Mouse (Mus musculus) hindbrain, embryonic 13.5 days (tissue): ENCODE results near the gene Alkbh2. TPM values are rescaled to one million over a fixed set of nuclear protein-coding genes. Genes with fewer than 3 reads are reported as not detected.
A peak's percentile ranks its signal among the peaks of the same experiment; 100 is the strongest.

Experiments
- ATAC-seq: fragments of 200-750 bp; cut with Nextera tagmentation; 2 replicates; pipeline ENCODE4 v1.8.0; 2017; ENCODE audit warnings: moderate TSS enrichment; ENCODE audit not compliant: low FRiP score
- H3K27ac ChIP-seq: fragments of 300-500 bp; sonication (generic); 2 replicates; pipeline ENCODE4 v1.5.1; 2015; ENCODE audit warnings: inconsistent platforms, mild to moderate bottlenecking, moderate library complexity
- H3K27me3 ChIP-seq: fragments of 300-500 bp; sonication (generic); 2 replicates; pipeline ENCODE4 v1.6.1; 2015; ENCODE audit warnings: mild to moderate bottlenecking, inconsistent platforms
- H3K36me3 ChIP-seq: fragments of 300-500 bp; sonication (generic); 2 replicates; pipeline ENCODE4 v1.6.1; 2015; ENCODE audit warnings: mild to moderate bottlenecking, inconsistent platforms
- H3K4me1 ChIP-seq: fragments of 300-500 bp; sonication (generic); replicated peaks from 2 replicates; pipeline ENCODE4 v1.6.1; 2015; ENCODE audit warnings: inconsistent platforms
- H3K4me2 ChIP-seq: fragments of 300-500 bp; sonication (generic); 2 replicates; pipeline ENCODE4 v1.6.1; 2015; ENCODE audit warnings: inconsistent platforms, mild to moderate bottlenecking, moderate library complexity
- H3K4me3 ChIP-seq: fragments of 300-500 bp; sonication (generic); 2 replicates; pipeline ENCODE4 v1.5.1; 2015; ENCODE audit warnings: mild to moderate bottlenecking, inconsistent platforms
- H3K9ac ChIP-seq: fragments of 300-500 bp; sonication (generic); 2 replicates; pipeline ENCODE4 v1.6.1; 2015; ENCODE audit warnings: mild to moderate bottlenecking, inconsistent platforms
- H3K9me3 ChIP-seq: fragments of 300-500 bp; sonication (generic); 2 replicates; pipeline ENCODE4 v1.6.1; 2016; ENCODE audit warnings: inconsistent platforms
- WGBS: fragments of 180-500 bp; shearing (Covaris S2); methylation state at CpG from one replicate; pipeline ENCODE4 v1.1.7; 2015; 5-methylcytosine and 5-hydroxymethylcytosine counted together
- polyA plus RNA-seq: library from polyadenylated mRNA; unstranded; fragments of >200 nt; fragmentation: Nextera tagmentation; extraction: Ambion mirVana; gene quantifications from 2 replicates; pipeline ENCODE4 v1.2.1, GENCODE M21; 2015

The Alkbh2 gene
- polyA plus RNA-seq, 1 experiment from 2014 or later: 6.3 TPM

DNA sequence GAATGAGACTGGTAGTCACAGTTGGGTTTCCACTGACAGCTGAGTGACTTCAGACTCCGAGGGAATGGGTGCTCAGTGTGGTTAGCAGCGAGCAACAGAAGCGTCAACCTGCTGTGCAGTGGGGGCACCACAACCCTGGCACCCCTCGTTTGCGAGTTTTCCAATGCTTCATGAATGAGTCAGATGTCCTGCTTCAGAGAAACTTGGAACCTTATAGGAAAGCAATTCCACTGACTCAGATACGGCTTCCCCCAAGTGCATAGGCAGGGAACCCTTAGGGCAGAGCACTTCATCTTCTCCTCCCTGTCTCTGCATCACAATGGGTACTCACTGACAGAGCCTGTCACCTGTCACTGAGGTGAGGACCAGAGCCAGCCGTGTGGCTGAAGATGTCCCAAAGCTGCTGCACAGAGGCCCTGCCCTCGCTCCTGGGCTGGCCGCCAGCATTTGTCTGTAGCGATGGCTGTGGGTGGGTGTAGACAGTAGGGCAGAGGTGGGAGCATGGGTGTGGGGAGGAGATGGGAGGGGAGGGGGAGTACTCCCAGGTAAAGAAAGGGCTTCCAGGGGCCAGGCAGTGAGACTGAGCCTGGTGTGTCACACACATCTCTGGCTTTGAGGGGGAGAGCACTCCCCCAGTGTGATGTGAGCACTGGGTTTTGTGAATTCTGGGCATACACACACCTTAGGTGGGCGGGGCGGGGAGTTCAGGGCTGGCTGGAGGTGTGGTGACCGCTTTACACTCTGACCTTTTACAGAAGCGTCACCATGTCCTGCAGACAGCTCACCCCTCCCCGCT, 9.7 kb upstream of the Alkbh2 start:
- no peaks in the 10 kb centered on the region for H3K9me3 ChIP-seq
- H3K27ac ChIP-seq: peak overlapping the region; percentile 88
- no peak overlapping the region for H3K9ac ChIP-seq
- H3K27me3 ChIP-seq: no peaks in the 10 kb centered on the region
- peaks cover 34% of the 10 kb centered on the region for H3K4me1 ChIP-seq
- no peaks in the 10 kb centered on the region for H3K36me3 ChIP-seq
- WGBS: 77% methylated on average over 15 of the region's 15 CpGs
- no peak overlapping the region for H3K4me3 ChIP-seq
- no peak overlapping the region for H3K4me2 ChIP-seq
- ATAC-seq: no peak

DNA sequence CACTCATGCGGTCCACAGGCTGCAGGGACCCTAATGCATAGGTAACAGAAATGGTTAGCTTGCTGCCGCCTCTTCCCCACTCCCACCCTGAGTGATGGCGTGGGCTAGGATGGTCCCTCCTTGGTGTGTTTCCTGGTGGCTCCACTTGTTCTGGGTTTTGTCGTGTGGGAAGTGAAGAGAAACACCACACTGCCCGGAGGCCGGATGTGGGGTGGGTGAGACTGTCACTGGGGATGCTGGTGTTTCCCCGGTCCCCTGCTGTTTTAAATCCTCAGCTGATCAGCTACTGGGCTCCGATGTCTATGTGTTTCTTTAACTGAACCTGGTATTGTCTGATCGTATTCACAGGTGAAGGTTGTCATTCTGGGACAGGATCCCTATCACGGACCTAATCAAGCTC, 7.5 kb upstream of the Alkbh2 start:
- no peak for ATAC-seq
- Histone ChIP-seq H3K4me2 (no peak overlapping the region), H3K4me3 (no peak overlapping the region), H3K9me3 (no peaks in the 10 kb centered on the region), H3K36me3 (no peaks in the 10 kb centered on the region), H3K9ac (no peak overlapping the region), H3K27me3 (no peaks in the 10 kb centered on the region), H3K4me1 (peaks cover 47% of the 10 kb centered on the region), H3K27ac (no peak overlapping the region)
- WGBS: 90% methylated on average over 10 of the region's 10 CpGs

DNA sequence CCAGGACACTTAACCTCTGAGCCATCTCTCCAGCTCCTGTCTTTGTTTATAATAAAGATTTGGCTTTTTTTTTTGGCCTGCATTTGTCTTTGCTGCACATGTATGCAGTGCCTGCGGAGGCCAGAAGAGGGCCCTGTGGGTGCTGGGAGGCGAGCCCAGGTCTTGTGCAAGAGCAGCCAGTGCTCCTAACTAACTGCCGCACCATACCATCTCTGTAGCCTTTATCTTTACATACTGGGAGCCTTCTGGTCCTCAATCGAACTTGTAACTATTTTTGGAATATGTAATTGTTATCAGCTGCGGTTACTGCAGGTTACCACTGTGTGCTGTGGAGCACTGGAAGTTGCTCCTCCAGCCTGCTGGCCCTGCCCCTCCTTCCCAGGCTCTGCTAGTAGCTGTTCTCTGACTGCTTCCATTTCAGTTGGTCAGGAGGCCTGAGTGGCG, 6.1 kb upstream of the Alkbh2 start:
- ATAC-seq: no peak
- Histone ChIP-seq H3K4me3 (no peak overlapping the region), H3K9me3 (no peaks in the 10 kb centered on the region), H3K4me2 (no peak overlapping the region), H3K9ac (no peak overlapping the region), H3K36me3 (no peaks in the 10 kb centered on the region), H3K27ac (no peak overlapping the region), H3K4me1 (peaks cover 38% of the 10 kb centered on the region), H3K27me3 (no peaks in the 10 kb centered on the region)
- WGBS: 74% methylated on average over 6 of the region's 6 CpGs

DNA sequence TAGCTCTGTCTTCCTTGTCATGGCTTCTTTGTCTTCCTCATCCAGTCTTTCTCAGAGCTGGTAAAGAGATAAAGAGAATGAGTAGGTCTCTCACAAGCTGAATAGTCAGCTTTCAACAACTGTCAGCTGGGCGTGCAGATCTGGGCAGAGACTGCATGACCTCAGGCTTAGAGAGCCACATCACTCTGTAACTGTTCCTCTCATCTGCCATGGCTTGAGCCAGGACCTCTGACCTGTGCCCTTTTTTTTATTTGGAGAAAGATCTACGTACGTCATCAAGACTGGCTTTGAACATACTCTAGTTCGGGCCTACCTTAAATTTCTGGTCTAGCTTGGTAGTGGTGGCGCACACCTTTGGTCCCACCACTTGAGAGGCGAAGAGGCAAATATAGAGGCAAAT, 4.8 kb upstream of the Alkbh2 start:
- Histone ChIP-seq H3K9me3 (no peaks in the 10 kb centered on the region), H3K4me2 (no peak overlapping the region), H3K4me1 (peaks cover 25% of the 10 kb centered on the region), H3K27ac (no peak overlapping the region), H3K36me3 (no peaks in the 10 kb centered on the region), H3K4me3 (no peak overlapping the region), H3K9ac (peak overlapping the region; percentile 11; the same call in 1 of the 2 replicates), H3K27me3 (no peaks in the 10 kb centered on the region)
- whole genome bisulfite sequencing: 77% methylated on average over 6 of the region's 6 CpGs
- no peak for ATAC-seq

DNA sequence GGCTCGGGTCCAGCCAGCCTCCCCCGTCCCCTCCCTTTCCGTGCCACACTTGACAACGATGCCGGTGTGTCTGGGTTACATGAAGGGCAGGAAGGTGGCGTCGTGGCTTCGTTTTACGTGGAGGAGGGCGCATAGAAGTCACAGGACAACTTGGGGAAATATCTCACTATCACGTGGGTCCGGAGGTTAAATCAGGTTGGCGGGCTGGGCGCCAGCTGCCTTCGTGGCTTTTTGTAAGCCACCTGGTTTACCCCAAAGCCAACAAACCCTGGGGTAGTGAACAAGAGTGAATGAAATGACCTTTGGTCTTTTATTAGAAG, 3.5 kb upstream of the Alkbh2 start:
- Histone ChIP-seq H3K27ac (0 out of 2 replicates have a peak overlapping the region, but pooled peaks have one; percentile 30), H3K27me3 (no peaks in the 10 kb centered on the region), H3K4me2 (peak overlapping the region; percentile 97), H3K36me3 (no peaks in the 10 kb centered on the region), H3K9me3 (no peaks in the 10 kb centered on the region), H3K4me3 (peak overlapping the region; percentile 75), H3K9ac (peak overlapping the region; percentile 72), H3K4me1 (peaks cover 28% of the 10 kb centered on the region)
- WGBS: 2% methylated on average over 15 of the region's 15 CpGs
- ATAC-seq: no peak

DNA sequence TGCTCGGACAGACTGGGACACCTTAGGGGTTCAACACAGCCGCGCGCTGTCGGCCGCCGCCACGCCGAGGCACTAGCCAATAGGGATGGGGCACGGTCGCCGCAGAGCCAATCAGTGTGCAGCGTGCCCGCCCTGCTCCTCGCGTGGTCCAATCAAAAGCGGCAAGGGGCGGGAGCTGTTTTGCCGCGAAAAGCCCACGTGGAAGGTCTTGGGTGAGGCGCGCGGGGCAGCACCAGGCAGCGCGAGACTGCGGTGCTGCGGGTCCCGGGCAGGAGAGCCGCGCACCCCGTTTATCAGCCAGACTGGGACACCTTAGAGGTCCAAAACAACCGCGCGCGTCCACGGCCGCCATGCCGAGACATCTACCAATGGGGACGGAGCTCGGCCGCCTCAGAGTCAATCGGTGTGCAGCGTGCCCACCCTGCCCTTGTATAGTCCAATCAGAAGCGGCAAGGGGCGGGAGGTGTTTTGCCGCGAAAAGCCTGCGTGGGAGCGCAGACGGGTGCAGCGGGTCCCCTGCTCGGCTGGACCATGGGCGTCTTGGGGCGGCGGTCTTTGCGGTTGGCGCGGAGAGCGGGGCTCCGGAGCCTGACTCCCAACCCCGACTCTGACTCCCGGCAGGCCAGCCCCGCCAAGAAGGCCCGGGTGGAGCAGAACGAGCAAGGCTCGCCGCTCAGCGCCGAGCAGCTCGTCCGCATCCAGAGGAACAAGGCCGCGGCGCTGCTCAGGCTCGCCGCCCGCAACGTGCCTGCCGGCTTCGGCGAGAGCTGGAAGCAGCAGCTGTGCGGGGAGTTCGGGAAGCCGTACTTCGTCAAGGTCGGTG, 2.9 kb upstream of the Alkbh2 start:
- H3K4me2 ChIP-seq: peak overlapping the region; percentile 97
- peak overlapping the region; percentile 75 for H3K4me3 ChIP-seq
- peaks cover 28% of the 10 kb centered on the region for H3K4me1 ChIP-seq
- no peaks in the 10 kb centered on the region for H3K9me3 ChIP-seq
- H3K9ac ChIP-seq: peak overlapping the region; percentile 72
- 0 out of 2 replicates have a peak overlapping the region, but pooled peaks have one; percentile 30 for H3K27ac ChIP-seq
- under 1% methylated on average over 86 of the region's 87 CpGs for WGBS
- H3K27me3 ChIP-seq: no peaks in the 10 kb centered on the region
- ATAC-seq: peak; percentile 98
- H3K36me3 ChIP-seq: no peaks in the 10 kb centered on the region

DNA sequence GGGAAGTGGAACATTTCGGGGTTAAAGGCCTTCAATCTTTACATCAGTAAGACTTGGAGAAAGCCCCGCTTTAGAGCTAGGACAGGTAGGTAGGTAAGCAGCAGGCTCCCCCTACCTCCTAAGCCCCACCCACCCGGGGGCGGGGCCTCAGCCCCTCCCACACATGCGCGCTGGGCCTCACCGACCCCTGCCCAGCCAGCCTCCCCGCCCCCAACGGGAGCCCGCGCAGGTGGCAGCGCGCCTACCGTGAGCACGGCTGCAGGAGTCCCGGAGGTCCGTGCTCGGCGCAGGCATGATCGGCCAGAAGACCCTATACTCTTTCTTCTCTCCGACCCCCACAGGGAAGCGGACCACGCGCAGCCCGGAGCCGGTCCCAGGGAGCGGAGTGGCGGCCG, 2.2 kb upstream of the Alkbh2 start, which contains the start of gene Ung:
Gene Ung (plus strand): TSS at position 176 of the 395 bp plus-strand sequence.
- 1% methylated on average over 29 of the region's 29 CpGs for WGBS
- Histone ChIP-seq H3K36me3 (0 out of 2 replicates have a peak, but pooled peaks cover 5% of the 10 kb centered on the region), H3K27ac (0 out of 2 replicates have a peak within 1 kb of the TSS, but pooled peaks have one; percentile 30)

DNA sequence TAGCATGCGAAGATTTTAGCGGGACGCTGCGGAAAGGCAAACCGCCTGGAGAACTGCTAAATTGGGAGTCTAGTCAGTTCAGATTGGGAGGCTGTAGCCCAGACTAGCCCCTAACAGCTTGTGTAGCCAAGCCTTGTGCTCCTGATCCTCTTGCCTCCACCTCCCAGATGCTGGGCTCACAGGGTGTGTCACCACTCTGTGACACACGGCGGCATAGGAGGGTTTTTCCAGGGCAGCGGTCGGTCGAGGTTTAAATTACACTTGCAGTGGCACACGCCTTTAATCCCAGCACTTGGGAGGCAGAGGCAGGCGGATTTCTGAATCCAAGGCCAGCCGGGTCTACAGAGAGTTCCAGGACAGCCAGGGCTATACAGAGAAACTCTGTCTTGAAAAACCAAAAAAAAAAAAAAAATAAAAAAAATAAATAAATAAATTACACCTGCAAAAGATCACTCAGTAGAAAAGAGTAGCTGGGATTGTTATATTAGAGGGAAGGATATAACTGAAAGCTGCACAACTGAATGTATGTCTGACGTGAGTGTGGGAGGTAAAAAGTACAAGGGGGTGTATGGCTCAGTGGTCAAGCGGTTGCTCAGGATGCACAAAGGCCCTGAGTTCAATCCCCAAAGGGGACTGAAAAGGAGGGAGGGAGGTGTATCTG, 1.7 kb upstream of the Alkbh2 start:
- Histone ChIP-seq H3K27ac (no peak overlapping the region), H3K9ac (0 out of 2 replicates have a peak overlapping the region, but pooled peaks have one; percentile 67)
- 79% methylated on average over 15 of the region's 15 CpGs for WGBS

More for the DNA sequence above, 2.2 kb upstream of the Alkbh2 start, which contains the start of gene Ung:
- Histone ChIP-seq H3K4me1 (peaks cover 28% of the 10 kb centered on the region), H3K9ac (peak within 1 kb of the TSS; percentile 72), H3K9me3 (no peaks in the 10 kb centered on the region), H3K27me3 (no peaks in the 10 kb centered on the region), H3K4me3 (peak within 1 kb of the TSS; percentile 75), H3K4me2 (peak within 1 kb of the TSS; percentile 97)
- peak; percentile 65 for ATAC-seq

DNA sequence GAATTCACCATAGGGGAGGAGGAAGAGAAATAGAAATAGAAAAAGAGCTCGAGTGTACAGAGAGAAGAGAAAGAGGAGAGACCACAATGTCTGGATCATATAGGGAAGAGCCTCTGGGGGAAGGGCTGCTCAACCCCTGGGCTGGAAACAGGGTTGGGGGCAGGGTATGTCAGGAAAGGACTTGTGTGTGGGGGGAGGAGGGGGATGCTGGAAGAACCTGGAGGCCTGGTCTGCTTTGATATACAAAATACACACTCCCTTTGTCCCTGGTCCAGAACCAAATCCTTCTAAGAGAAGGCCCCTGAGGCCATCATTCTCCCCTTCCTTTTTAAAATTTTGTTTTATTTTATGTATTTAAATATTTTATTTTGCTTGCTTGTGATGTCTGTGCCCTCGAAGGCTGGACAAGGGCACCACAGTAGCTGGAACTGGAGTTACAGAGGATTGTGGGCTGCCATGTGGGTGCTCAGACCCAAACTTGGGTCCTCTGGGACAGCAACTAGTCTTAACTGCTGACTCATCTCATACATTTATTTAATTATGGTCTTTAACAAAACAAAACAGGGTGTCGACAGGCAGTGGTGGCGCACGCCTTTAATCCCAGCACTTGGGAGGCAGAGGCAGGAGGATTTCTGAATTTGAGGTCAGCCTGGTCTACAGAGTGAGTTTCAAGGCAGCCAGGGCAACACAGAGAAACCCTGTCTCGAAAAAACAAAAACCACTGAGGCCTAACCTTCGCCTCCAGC, 1.3 kb downstream of the Alkbh2 start:
- Histone ChIP-seq H3K27ac (no peak overlapping the region), H3K4me3 (peak overlapping the region; percentile 66; the same call in 1 of the 2 replicates), H3K9ac (no peak overlapping the region), H3K36me3 (peaks cover 35% of the 10 kb centered on the region), H3K9me3 (no peaks in the 10 kb centered on the region), H3K27me3 (no peaks in the 10 kb centered on the region), H3K4me2 (peak overlapping the region; percentile 78), H3K4me1 (peaks cover 16% of the 10 kb centered on the region)
- 87% methylated on average over 7 of the region's 7 CpGs for WGBS
- ATAC-seq: no peak

More for the DNA sequence above, 1.7 kb upstream of the Alkbh2 start:
- Histone ChIP-seq H3K36me3 (peaks cover 5% of the 10 kb centered on the region), H3K9me3 (no peaks in the 10 kb centered on the region), H3K4me1 (peaks cover 28% of the 10 kb centered on the region), H3K4me2 (peak overlapping the region; percentile 97), H3K4me3 (peak overlapping the region; percentile 75), H3K27me3 (no peaks in the 10 kb centered on the region)
- no peak for ATAC-seq

DNA sequence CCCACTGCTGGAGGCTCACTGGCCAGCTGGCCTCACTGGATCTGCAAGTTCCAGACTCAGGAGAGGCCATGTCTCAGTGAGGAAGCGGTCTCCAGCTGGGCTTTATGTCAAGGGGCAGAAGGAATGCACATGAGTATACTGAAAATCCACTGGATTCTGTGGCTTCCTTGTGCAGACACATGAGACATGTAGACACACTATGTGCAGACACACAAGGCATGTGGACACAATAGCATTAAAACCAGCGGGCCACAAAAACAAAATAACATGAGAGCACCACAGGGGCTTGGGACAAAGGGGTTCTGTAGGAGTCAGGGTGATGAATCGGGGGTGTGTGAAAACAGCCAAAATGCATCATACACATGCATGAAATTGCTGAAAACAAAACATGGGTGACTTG, 2.0 kb downstream of the Alkbh2 start:
- Histone ChIP-seq H3K9me3 (no peaks in the 10 kb centered on the region), H3K4me2 (no peak overlapping the region), H3K4me1 (peaks cover 12% of the 10 kb centered on the region), H3K36me3 (peaks cover 42% of the 10 kb centered on the region), H3K27ac (no peak overlapping the region), H3K27me3 (no peaks in the 10 kb centered on the region), H3K4me3 (no peak overlapping the region), H3K9ac (no peak overlapping the region)
- 93% methylated on average over 3 of the region's 3 CpGs for WGBS
- no peak for ATAC-seq

DNA sequence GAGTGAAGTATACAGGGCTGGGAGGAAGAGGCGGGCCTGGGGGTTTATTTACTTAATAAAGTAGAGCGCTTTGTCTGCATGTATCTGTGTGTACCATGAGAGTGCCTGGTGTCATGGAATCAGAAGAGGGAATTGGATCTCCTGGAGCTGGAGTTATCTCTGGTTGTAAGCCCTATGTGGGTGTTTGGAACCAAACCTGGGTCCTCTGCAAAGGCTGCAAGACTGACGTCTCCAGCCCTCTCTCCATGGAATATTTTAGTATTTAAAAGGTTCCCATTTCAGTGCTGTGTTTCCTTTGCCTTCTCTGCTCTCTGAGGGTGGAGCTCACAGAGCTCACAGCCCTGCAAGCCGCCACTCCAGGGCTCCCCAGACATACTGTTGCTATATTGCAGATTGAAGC, 8.2 kb downstream of the Alkbh2 start:
- H3K27ac ChIP-seq: no peak overlapping the region
- no peaks in the 10 kb centered on the region for H3K27me3 ChIP-seq
- H3K4me1 ChIP-seq: no peaks in the 10 kb centered on the region
- no peak overlapping the region for H3K4me3 ChIP-seq
- H3K9me3 ChIP-seq: no peaks in the 10 kb centered on the region
- peaks cover 99% of the 10 kb centered on the region for H3K36me3 ChIP-seq
- WGBS: 94% methylated on average over 4 of the region's 4 CpGs
- ATAC-seq: no peak
- no peak overlapping the region for H3K4me2 ChIP-seq
- no peak overlapping the region for H3K9ac ChIP-seq
